Mouse (Mus musculus): ENCODE results near the gene 1700040F15Rik.
"Not testable (repeated sequence)": the region's sequence is repeated elsewhere in the genome, so short reads cannot be mapped to it uniquely, and the experiment has no call there.

The 1700040F15Rik gene

DNA sequence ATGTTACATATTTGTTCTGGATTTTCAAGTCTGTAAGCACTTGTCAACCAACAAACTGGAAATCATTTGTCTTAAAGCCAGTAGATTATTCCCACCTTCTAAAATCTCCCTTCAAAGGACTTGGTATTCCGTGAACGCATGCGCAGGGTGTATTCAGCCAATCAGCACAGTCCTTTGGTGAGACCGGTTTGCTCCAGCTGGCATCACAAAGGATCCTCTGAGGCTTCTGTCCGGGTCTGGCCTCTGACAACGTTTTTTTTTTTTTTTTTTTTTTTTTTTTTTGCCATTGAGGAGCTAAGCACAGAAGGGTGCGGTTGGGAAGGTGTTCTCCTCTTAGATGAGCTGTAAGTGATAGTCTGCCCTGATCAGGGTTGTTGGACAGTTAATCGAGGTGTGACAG, at the start of gene 1700040F15Rik:
Gene 1700040F15Rik, plus strand, starts transcription at position 301 of the 400 bp plus-strand sequence.
- DNase-seq (ENCODE audit: low read depth, low spot score) = not testable (repeated sequence)

Measured in retina, postnatal 7 days (tissue).